Mouse (Mus musculus): ENCODE measurements around the gene Pex5l.

- TF ChIP-seq POLR2A (IDR thresholded peaks at IDR 0.05; ENCODE audit: borderline replicate concordance, extremely low read depth, low read depth, low read length) (no peak), CTCF (IDR thresholded peaks at IDR 0.05; ENCODE audit: insufficient read depth, low read length) (no peak)
Observed at GRCm38 (mm10) chr3:33048304-33048703, 94.7 kb downstream of the Pex5l start.
